Mouse (Mus musculus) hindbrain, embryonic 14.5 days (tissue): ENCODE results near the gene Nif3l1. TPM values are rescaled to one million over a fixed set of nuclear protein-coding genes. Genes with fewer than 3 reads are reported as not detected.

ENCODE experiments used
- ATAC-seq: fragments of 200-750 bp; cut with Nextera tagmentation; 2 replicates; pipeline ENCODE4 v1.8.0; 2017; ENCODE audit warnings: moderate number of reproducible peaks, mild to moderate bottlenecking, moderate TSS enrichment, moderate library complexity; ENCODE audit not compliant: low FRiP score
- DNase-seq: peaks from one replicate; pipeline ENCODE4 v3.0.0-alpha.2; 2015; ENCODE audit warnings: low spot score
- H3K27ac ChIP-seq: fragments of 300-500 bp; sonication (generic); 2 replicates; pipeline ENCODE4 v1.5.1; 2014; ENCODE audit warnings: mild to moderate bottlenecking, moderate library complexity
- H3K27me3 ChIP-seq: fragments of 300-500 bp; sonication (generic); 2 replicates; pipeline ENCODE4 v1.6.1; 2014; ENCODE audit warnings: mild to moderate bottlenecking, low read length, mixed read lengths; ENCODE audit not compliant: control insufficient read depth, insufficient read depth
- H3K36me3 ChIP-seq: fragments of 300-500 bp; sonication (generic); replicated peaks from 2 replicates; pipeline ENCODE4 v1.6.1; 2014; ENCODE audit not compliant: control insufficient read depth, insufficient read depth
- H3K4me1 ChIP-seq: fragments of 300-500 bp; sonication (generic); replicated peaks from 2 replicates; pipeline ENCODE4 v1.6.1; 2014; ENCODE audit warnings: antibody characterized with exemption, low read length, mixed read lengths; ENCODE audit not compliant: control insufficient read depth, insufficient read depth
- H3K4me2 ChIP-seq: fragments of 300-500 bp; sonication (generic); replicated peaks from 2 replicates; pipeline ENCODE4 v1.6.1; 2014; ENCODE audit warnings: mild to moderate bottlenecking, moderate library complexity
- H3K4me3 ChIP-seq: fragments of 300-500 bp; sonication (generic); replicated peaks from 2 replicates; pipeline ENCODE4 v1.5.1; 2014; ENCODE audit warnings: mild to moderate bottlenecking, low read length
- H3K9ac ChIP-seq: fragments of 300-500 bp; sonication (generic); 2 replicates; pipeline ENCODE4 v1.6.1; 2014
- H3K9me3 ChIP-seq: fragments of 300-500 bp; sonication (generic); 2 replicates; pipeline ENCODE4 v1.6.1; 2016; ENCODE audit warnings: low read length; ENCODE audit not compliant: control insufficient read depth
- WGBS: fragments of 180-500 bp; shearing (Covaris S2); extraction: QIAGEN DNeasy Blood & Tissue Kit; methylation state at CpG from one replicate; pipeline ENCODE4 v1.1.7; 2014; 5-methylcytosine and 5-hydroxymethylcytosine counted together
- polyA plus RNA-seq: library from polyadenylated mRNA; unstranded; fragments of >200 nt; fragmentation: Nextera tagmentation; extraction: Ambion mirVana; gene quantifications from 2 replicates; pipeline ENCODE4 v1.2.1, GENCODE M21; 2014

Nif3l1 gene
- polyA plus RNA-seq, 1 experiment from 2014 or later: 51.6 TPM

GRCm38 (mm10) chr1:58444691-58445090 is 260 bp upstream of the Nif3l1 start:
- Histone ChIP-seq H3K27me3 (no peaks in the 10 kb centered on the region), H3K4me2 (peak overlapping the region; percentile 73), H3K4me1 (peaks cover 17% of the 10 kb centered on the region), H3K9me3 (no peaks in the 10 kb centered on the region), H3K4me3 (peak overlapping the region; percentile 72), H3K36me3 (peaks cover 29% of the 10 kb centered on the region), H3K27ac (peak overlapping the region; percentile 89), H3K9ac (peak overlapping the region; percentile 78)
- no peak for ATAC-seq
- WGBS: 13% methylated on average over 10 of the region's 10 CpGs
- DNase-seq: no peak

- Histone ChIP-seq H3K4me2 (peak overlapping the region; percentile 73), H3K36me3 (peaks cover 27% of the 10 kb centered on the region), H3K4me3 (peak overlapping the region; percentile 72), H3K9me3 (no peaks in the 10 kb centered on the region), H3K27ac (peak overlapping the region; percentile 89), H3K9ac (peak overlapping the region; percentile 78), H3K27me3 (no peaks in the 10 kb centered on the region), H3K4me1 (peaks cover 17% of the 10 kb centered on the region)
- ATAC-seq: no peak
- 9% methylated on average over 11 of the region's 11 CpGs for WGBS
- DNase-seq: no peak
These were observed 910 bp downstream of the Nif3l1 start for GRCm38 (mm10) chr1:58445861-58446260.

- H3K4me3 ChIP-seq: no peak overlapping the region
- no peak for DNase-seq
- 92% methylated on average over 7 of the region's 7 CpGs for WGBS
These were observed 2.8 kb downstream of the Nif3l1 start for GRCm38 (mm10) chr1:58447766-58448165.

GRCm38 (mm10) chr1:58448396-58448795 is 3.4 kb downstream of the Nif3l1 start:
- no peaks in the 10 kb centered on the region for H3K9me3 ChIP-seq
- ATAC-seq: no peak
- 91% methylated on average over 7 of the region's 7 CpGs for WGBS

More at GRCm38 (mm10) chr1:58447766-58448165, 2.8 kb downstream of the Nif3l1 start:
- Histone ChIP-seq H3K27me3 (no peaks in the 10 kb centered on the region), H3K4me1 (peaks cover 17% of the 10 kb centered on the region), H3K4me2 (no peak overlapping the region), H3K27ac (no peak overlapping the region), H3K9me3 (no peaks in the 10 kb centered on the region), H3K9ac (no peak overlapping the region), H3K36me3 (peaks cover 31% of the 10 kb centered on the region)
- ATAC-seq: no peak

GRCm38 (mm10) chr1:58454316-58454715 is 9.4 kb downstream of the Nif3l1 start:
- Histone ChIP-seq H3K36me3 (peaks cover 93% of the 10 kb centered on the region), H3K4me3 (no peak overlapping the region), H3K9me3 (no peaks in the 10 kb centered on the region), H3K4me2 (no peak overlapping the region), H3K27ac (no peak overlapping the region), H3K27me3 (no peaks in the 10 kb centered on the region), H3K4me1 (no peaks in the 10 kb centered on the region), H3K9ac (no peak overlapping the region)
- WGBS: 93% methylated on average over 6 of the region's 6 CpGs
- ATAC-seq: no peak
- DNase-seq: no peak

More at GRCm38 (mm10) chr1:58448396-58448795, 3.4 kb downstream of the Nif3l1 start:
- H3K4me1 ChIP-seq: peaks cover 17% of the 10 kb centered on the region
- H3K9ac ChIP-seq: no peak overlapping the region
- no peak overlapping the region for H3K4me2 ChIP-seq
- peaks cover 38% of the 10 kb centered on the region for H3K36me3 ChIP-seq
- no peak overlapping the region for H3K27ac ChIP-seq
- no peaks in the 10 kb centered on the region for H3K27me3 ChIP-seq
- H3K4me3 ChIP-seq: no peak overlapping the region
- DNase-seq: no peak

- WGBS: 95% methylated on average over 5 of the region's 5 CpGs
- Histone ChIP-seq H3K4me1 (no peaks in the 10 kb centered on the region), H3K9me3 (no peaks in the 10 kb centered on the region), H3K27me3 (no peaks in the 10 kb centered on the region), H3K36me3 (peaks cover 98% of the 10 kb centered on the region), H3K9ac (no peak overlapping the region), H3K27ac (no peak overlapping the region), H3K4me3 (no peak overlapping the region), H3K4me2 (no peak overlapping the region)
- no peak for ATAC-seq
- no peak for DNase-seq
These were observed 13.2 kb downstream of the Nif3l1 start for GRCm38 (mm10) chr1:58458175-58458574.

GRCm38 (mm10) chr1:58458867-58459266 is 13.9 kb downstream of the Nif3l1 start:
- H3K4me3 ChIP-seq: no peak overlapping the region
- H3K9ac ChIP-seq: no peak overlapping the region
- H3K27ac ChIP-seq: no peak overlapping the region
- no peaks in the 10 kb centered on the region for H3K27me3 ChIP-seq
- no peaks in the 10 kb centered on the region for H3K4me1 ChIP-seq
- ATAC-seq (no peak), DNase-seq (no peak)
- 84% methylated on average over 2 of the region's 2 CpGs for WGBS
- H3K9me3 ChIP-seq: no peaks in the 10 kb centered on the region
- H3K36me3 ChIP-seq: peaks cover 98% of the 10 kb centered on the region
- H3K4me2 ChIP-seq: no peak overlapping the region

GRCm38 (mm10) chr1:58460566-58460965 is 15.6 kb downstream of the Nif3l1 start:
- ATAC-seq (no peak), DNase-seq (no peak)
- no peaks in the 10 kb centered on the region for H3K4me1 ChIP-seq
- H3K9ac ChIP-seq: no peak overlapping the region
- no peak overlapping the region for H3K4me2 ChIP-seq
- no peak overlapping the region for H3K4me3 ChIP-seq
- no peak overlapping the region for H3K27ac ChIP-seq
- H3K27me3 ChIP-seq: no peaks in the 10 kb centered on the region
- peaks cover 98% of the 10 kb centered on the region for H3K36me3 ChIP-seq
- no peaks in the 10 kb centered on the region for H3K9me3 ChIP-seq
- WGBS: 100% methylated on average over 3 of the region's 3 CpGs

- H3K27ac ChIP-seq: no peak overlapping the region
- no peak overlapping the region for H3K4me3 ChIP-seq
- no peak overlapping the region for H3K9ac ChIP-seq
- no peak overlapping the region for H3K4me2 ChIP-seq
- no peak for DNase-seq
- no peaks in the 10 kb centered on the region for H3K27me3 ChIP-seq
- no peaks in the 10 kb centered on the region for H3K9me3 ChIP-seq
- WGBS: 89% methylated on average over 2 of the region's 2 CpGs
- no peak for ATAC-seq
- H3K4me1 ChIP-seq: no peaks in the 10 kb centered on the region
- peaks cover 85% of the 10 kb centered on the region for H3K36me3 ChIP-seq
These were observed 19.0 kb downstream of the Nif3l1 start for GRCm38 (mm10) chr1:58463935-58464334.

GRCm38 (mm10) chr1:58465042-58465441 is 20.1 kb downstream of the Nif3l1 start:
- WGBS: 93% methylated on average over 4 of the region's 4 CpGs
- ATAC-seq (no peak), DNase-seq (no peak)
- H3K9ac ChIP-seq: no peak overlapping the region
- no peak overlapping the region for H3K27ac ChIP-seq
- H3K36me3 ChIP-seq: peaks cover 85% of the 10 kb centered on the region
- H3K4me1 ChIP-seq: no peaks in the 10 kb centered on the region
- H3K4me2 ChIP-seq: no peak overlapping the region
- H3K4me3 ChIP-seq: no peak overlapping the region
- no peaks in the 10 kb centered on the region for H3K9me3 ChIP-seq
- H3K27me3 ChIP-seq: no peaks in the 10 kb centered on the region
